Mouse (Mus musculus): Measurements from ENCODE around the gene Ppa2. TPM values are rescaled to one million over a fixed set of nuclear protein-coding genes. Genes with fewer than 3 reads are reported as not detected.

The Ppa2 gene
- polyA plus RNA-seq, 1 experiment, result 28.4 TPM

DNA sequence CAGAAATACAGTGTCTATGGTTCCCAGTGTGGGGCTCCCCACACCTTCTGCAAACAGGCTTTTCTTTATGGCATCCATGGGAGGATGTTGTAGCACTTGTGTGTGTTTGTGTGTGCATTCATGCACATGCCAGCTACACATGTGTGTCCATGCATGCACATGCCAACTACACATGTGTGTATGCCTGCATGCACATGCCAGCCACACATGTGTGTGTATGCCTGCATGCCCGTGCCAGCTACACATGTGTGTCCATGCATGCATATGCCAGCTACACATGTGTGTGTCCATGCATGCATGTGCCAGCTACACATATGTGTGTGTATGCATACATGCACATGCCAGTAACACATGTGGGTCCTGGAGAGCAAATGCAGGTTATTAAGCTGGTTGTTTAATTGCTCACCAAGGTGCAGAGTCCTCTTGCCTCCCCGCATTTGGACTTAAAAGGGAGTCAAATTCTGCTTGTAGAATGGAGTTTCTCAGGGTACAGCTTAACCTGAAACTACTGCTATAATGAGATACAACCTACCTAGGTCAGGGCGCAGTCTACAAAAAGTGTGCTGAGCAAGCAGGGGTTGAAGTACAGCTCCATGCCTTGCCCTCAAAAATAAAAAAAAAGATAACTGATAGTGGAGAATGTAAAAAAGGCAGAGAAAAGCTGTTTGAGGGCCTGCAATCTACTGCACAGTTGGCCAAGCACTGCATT lies 3.7 kb downstream of the Ppa2 start:
- no peak overlapping the region for H3K4me3 ChIP-seq (ENCODE audit: insufficient read depth, low read length)
- TF ChIP-seq CTCF (IDR thresholded peaks at IDR 0.05; ENCODE audit: low read depth, low read length), result no peak
- no peak for TF ChIP-seq POLR2A (IDR thresholded peaks at IDR 0.05; ENCODE audit: borderline replicate concordance, low read depth, low read length)

DNA sequence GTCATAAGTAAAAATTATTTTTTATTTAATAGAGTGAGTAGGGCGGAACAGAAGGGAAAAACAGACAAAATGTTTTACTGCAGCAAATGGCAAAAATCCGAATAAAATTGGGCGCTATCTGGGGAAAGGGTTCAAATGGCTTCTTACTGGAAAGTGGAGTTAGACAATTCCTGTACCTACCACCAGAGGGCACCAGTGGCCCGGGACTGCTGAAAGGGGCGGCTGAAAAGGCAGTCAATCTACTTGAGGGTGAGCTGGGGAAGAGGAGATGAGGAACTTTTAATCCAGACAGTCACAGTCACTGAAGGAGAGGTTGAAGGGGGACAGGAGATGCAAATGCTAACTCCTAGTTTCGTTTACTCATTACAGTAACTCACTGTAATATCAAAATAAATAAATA lies 4.6 kb downstream of the Ppa2 start:
- Histone ChIP-seq H3K4me3 (ENCODE audit: insufficient read depth, low read length) (no peak overlapping the region), H3K27ac (ENCODE audit: insufficient read depth, low read depth, low read length) (no peak overlapping the region), H3K4me1 (ENCODE audit: control insufficient read depth, insufficient read depth, low read length) (0 out of 2 replicates have a peak, but pooled peaks cover 2% of the 10 kb centered on the region)
- peak; percentile 85 for TF ChIP-seq CTCF (IDR thresholded peaks at IDR 0.05; ENCODE audit: low read depth, low read length)
- no peak for TF ChIP-seq POLR2A (IDR thresholded peaks at IDR 0.05; ENCODE audit: borderline replicate concordance, low read depth, low read length)

More for the DNA sequence above, 3.7 kb downstream of the Ppa2 start:
- no peak overlapping the region for H3K27ac ChIP-seq (ENCODE audit: insufficient read depth, low read depth, low read length)
- 0 out of 2 replicates have a peak, but pooled peaks cover 2% of the 10 kb centered on the region for H3K4me1 ChIP-seq (ENCODE audit: control insufficient read depth, insufficient read depth, low read length)

DNA sequence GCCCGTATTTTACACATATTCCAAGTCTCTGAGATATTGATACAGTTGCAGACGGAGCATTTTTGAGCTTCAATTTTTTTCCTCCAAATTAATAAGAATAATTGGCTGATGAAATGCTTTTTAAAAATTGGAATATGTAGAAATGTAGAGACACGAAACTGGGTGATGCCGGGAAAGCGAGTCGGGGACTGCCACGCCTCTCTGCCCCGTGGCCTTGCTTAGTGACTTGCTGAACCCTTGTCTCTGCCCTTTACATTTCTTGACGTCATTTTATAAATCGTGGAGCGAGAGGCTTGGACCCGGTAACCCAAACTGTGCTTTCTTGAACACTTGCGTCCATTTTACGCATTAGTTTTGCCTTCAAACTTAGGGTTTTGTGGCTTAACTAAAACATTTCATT lies 5.1 kb downstream of the Ppa2 start:
- Histone ChIP-seq H3K27ac (ENCODE audit: insufficient read depth, low read depth, low read length) (no peak overlapping the region), H3K4me1 (ENCODE audit: control insufficient read depth, insufficient read depth, low read length) (0 out of 2 replicates have a peak, but pooled peaks cover 2% of the 10 kb centered on the region)
- TF ChIP-seq POLR2A (IDR thresholded peaks at IDR 0.05; ENCODE audit: borderline replicate concordance, low read depth, low read length), result no peak
- no peak for TF ChIP-seq CTCF (IDR thresholded peaks at IDR 0.05; ENCODE audit: low read depth, low read length)

DNA sequence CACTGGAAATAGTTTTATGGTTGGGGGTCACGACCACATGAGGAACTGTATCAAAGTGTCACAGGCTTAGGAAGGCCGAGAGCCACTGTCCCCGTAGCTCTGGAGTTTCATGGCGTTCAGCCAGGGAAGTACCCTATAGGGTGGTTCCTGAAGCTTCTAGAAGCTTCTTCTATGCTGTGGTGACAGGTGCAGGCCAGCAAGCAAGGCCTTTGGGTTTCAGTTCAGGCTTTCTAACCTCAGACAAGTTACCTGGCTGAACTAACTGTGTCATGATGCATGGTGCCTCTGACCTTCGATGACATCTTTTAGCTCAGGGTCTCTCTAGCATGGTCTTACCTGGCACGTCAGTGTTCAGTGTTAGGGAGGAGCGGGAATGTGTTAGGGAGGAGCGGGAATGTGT lies 5.7 kb downstream of the Ppa2 start:
- no peak overlapping the region for H3K27ac ChIP-seq (ENCODE audit: insufficient read depth, low read depth, low read length)
- TF ChIP-seq CTCF (IDR thresholded peaks at IDR 0.05; ENCODE audit: low read depth, low read length), result no peak
- no peak for TF ChIP-seq POLR2A (IDR thresholded peaks at IDR 0.05; ENCODE audit: borderline replicate concordance, low read depth, low read length)
- no peak overlapping the region for H3K4me3 ChIP-seq (ENCODE audit: insufficient read depth, low read length)
- H3K4me1 ChIP-seq (ENCODE audit: control insufficient read depth, insufficient read depth, low read length), result 0 out of 2 replicates have a peak, but pooled peaks cover 2% of the 10 kb centered on the region

More for the DNA sequence above, 5.1 kb downstream of the Ppa2 start:
- no peak overlapping the region for H3K4me3 ChIP-seq (ENCODE audit: insufficient read depth, low read length)

- Histone ChIP-seq H3K4me3 (ENCODE audit: insufficient read depth, low read length) (no peak overlapping the region), H3K4me1 (ENCODE audit: control insufficient read depth, insufficient read depth, low read length) (no peaks in the 10 kb centered on the region), H3K27ac (ENCODE audit: insufficient read depth, low read depth, low read length) (no peak overlapping the region)
- TF ChIP-seq POLR2A (IDR thresholded peaks at IDR 0.05; ENCODE audit: borderline replicate concordance, low read depth, low read length) (no peak), CTCF (IDR thresholded peaks at IDR 0.05; ENCODE audit: low read depth, low read length) (no peak)
Measured at GRCm38 (mm10) chr3:133317845-133318244, 7.9 kb downstream of the Ppa2 start.

GRCm38 (mm10) chr3:133318596-133318995 lies 8.7 kb downstream of the Ppa2 start:
- no peak overlapping the region for H3K4me3 ChIP-seq (ENCODE audit: insufficient read depth, low read length)
- no peaks in the 10 kb centered on the region for H3K4me1 ChIP-seq (ENCODE audit: control insufficient read depth, insufficient read depth, low read length)
- TF ChIP-seq POLR2A (IDR thresholded peaks at IDR 0.05; ENCODE audit: borderline replicate concordance, low read depth, low read length) (no peak), CTCF (IDR thresholded peaks at IDR 0.05; ENCODE audit: low read depth, low read length) (no peak)
- no peak overlapping the region for H3K27ac ChIP-seq (ENCODE audit: insufficient read depth, low read depth, low read length)

- Histone ChIP-seq H3K27ac (ENCODE audit: insufficient read depth, low read depth, low read length) (no peak overlapping the region), H3K4me3 (ENCODE audit: insufficient read depth, low read length) (no peak overlapping the region), H3K4me1 (ENCODE audit: control insufficient read depth, insufficient read depth, low read length) (no peaks in the 10 kb centered on the region)
- TF ChIP-seq POLR2A (IDR thresholded peaks at IDR 0.05; ENCODE audit: borderline replicate concordance, low read depth, low read length) (no peak), CTCF (IDR thresholded peaks at IDR 0.05; ENCODE audit: low read depth, low read length) (no peak)
Measured at GRCm38 (mm10) chr3:133319795-133320194, 9.9 kb downstream of the Ppa2 start.

- no peak overlapping the region for H3K27ac ChIP-seq (ENCODE audit: insufficient read depth, low read depth, low read length)
Measured at GRCm38 (mm10) chr3:133320313-133320712, 10.4 kb downstream of the Ppa2 start.

DNA sequence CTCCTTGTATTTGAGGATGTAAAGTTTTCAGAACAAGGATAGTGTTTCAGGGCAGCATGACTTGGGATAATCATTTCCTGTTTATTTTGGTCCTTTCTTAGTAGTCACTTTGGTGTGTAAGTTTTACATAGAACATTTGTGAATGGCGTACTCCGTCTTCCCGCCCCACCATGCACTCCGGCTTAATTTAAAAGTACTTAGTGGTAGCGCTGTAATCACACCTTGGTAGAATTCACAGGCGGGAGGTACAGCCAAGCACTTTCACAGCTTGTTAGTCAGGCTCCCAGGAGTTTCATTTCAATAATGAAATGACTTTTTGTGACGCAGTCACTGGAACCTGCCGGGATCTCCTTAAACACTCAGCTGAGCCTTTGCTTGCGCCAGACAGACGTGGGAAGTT lies 12.0 kb downstream of the Ppa2 start:
- H3K4me1 ChIP-seq (ENCODE audit: control insufficient read depth, insufficient read depth, low read length), result no peaks in the 10 kb centered on the region
- H3K27ac ChIP-seq (ENCODE audit: insufficient read depth, low read depth, low read length), result no peak overlapping the region

More at GRCm38 (mm10) chr3:133320313-133320712, 10.4 kb downstream of the Ppa2 start:
- no peak overlapping the region for H3K4me3 ChIP-seq (ENCODE audit: insufficient read depth, low read length)
- H3K4me1 ChIP-seq (ENCODE audit: control insufficient read depth, insufficient read depth, low read length), result no peaks in the 10 kb centered on the region
- TF ChIP-seq CTCF (IDR thresholded peaks at IDR 0.05; ENCODE audit: low read depth, low read length), result no peak
- TF ChIP-seq POLR2A (IDR thresholded peaks at IDR 0.05; ENCODE audit: borderline replicate concordance, low read depth, low read length), result no peak

GRCm38 (mm10) chr3:133322552-133322951 lies 12.6 kb downstream of the Ppa2 start:
- no peaks in the 10 kb centered on the region for H3K4me1 ChIP-seq (ENCODE audit: control insufficient read depth, insufficient read depth, low read length)
- TF ChIP-seq POLR2A (IDR thresholded peaks at IDR 0.05; ENCODE audit: borderline replicate concordance, low read depth, low read length), result no peak
- peak; percentile 56; the same call in 1 of the 2 replicates for TF ChIP-seq CTCF (IDR thresholded peaks at IDR 0.05; ENCODE audit: low read depth, low read length)
- H3K4me3 ChIP-seq (ENCODE audit: insufficient read depth, low read length), result no peak overlapping the region
- H3K27ac ChIP-seq (ENCODE audit: insufficient read depth, low read depth, low read length), result no peak overlapping the region

More for the DNA sequence above, 12.0 kb downstream of the Ppa2 start:
- H3K4me3 ChIP-seq (ENCODE audit: insufficient read depth, low read length), result no peak overlapping the region
- no peak for TF ChIP-seq POLR2A (IDR thresholded peaks at IDR 0.05; ENCODE audit: borderline replicate concordance, low read depth, low read length)
- no peak for TF ChIP-seq CTCF (IDR thresholded peaks at IDR 0.05; ENCODE audit: low read depth, low read length)

Data from bone marrow macrophage, adult 2 months (primary cell).